Mouse (Mus musculus) ovary, adult 2 months (tissue): Measurements from ENCODE around the gene Gp2. TPM values are rescaled to one million over a fixed set of nuclear protein-coding genes. Genes with fewer than 3 reads are reported as not detected.

ENCODE experiments used
- polyA plus RNA-seq: library from polyadenylated mRNA; depleted of rRNA; stranded (reverse); fragments of >200 nt; gene quantifications from 2 replicates; pipeline ENCODE4 v1.2.3, GENCODE M21; 2012; rRNA removed

Gp2 gene
- not detected in 2 replicates for polyA plus RNA-seq

DNA sequence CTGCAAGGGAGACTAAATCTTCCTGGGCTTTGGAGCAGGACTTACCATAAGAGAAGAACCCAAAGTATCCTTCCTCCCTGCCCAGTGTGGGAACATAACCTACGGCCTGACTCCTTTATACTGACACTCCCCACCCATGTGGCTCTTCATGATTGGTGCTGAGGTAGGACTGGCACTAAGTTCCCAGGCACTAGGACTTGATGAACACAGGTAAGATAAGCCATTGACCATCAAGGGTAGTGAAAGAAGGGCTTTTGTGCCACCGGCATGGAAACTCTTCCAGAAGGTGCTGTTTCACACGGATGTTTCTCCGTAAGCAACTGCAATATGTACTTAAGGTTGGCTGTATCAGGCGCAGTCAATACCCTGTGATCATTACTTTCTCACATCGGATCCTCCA is at the start of gene Gp2:
Gp2 (minus strand) TSS at position 101 of the 400 bp plus-strand sequence.

DNA sequence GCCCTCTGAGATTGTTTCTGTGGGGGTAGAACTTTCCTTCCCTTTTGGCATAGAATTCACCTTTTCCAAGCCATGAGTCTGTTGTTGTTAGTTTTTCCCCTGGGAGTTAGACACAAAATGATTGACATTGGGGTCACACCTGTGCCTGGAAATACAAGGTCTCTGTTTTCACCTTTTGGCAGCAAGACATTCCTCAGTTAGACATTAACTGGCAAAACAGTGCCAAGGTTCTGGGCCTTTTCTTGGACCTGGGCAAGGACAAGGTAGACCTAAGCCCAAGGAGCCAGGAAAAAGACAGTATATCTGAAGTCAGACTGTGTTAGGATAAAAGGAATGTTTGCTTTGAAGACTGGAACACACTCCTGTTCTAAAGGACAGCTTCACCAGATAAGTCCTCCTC is 20.2 kb upstream of the Gp2 start, which contains the start of gene Umod:
Umod (minus strand) TSS at position 27 of the 400 bp plus-strand sequence.

Other genes with a start within 250 kb of the Gp2 start
- 0.35 and 0.46 TPM in 2 replicates for gene Umod, start 20.0 kb upstream of the Gp2 start, polyA plus RNA-seq
- 0.29 and 0.68 TPM in 2 replicates for gene Acsm5, start 60.2 kb upstream of the Gp2 start, polyA plus RNA-seq
- gene Pdilt, start 64.2 kb upstream of the Gp2 start, polyA plus RNA-seq = not detected in 2 replicates
- gene Acsm2, start 95.1 kb upstream of the Gp2 start, polyA plus RNA-seq = not detected in 2 replicates
- 0.17 TPM in 1 of 2 replicates, not detected in the other for gene Acsm1, start 147.7 kb upstream of the Gp2 start, polyA plus RNA-seq
- gene Acsm4, start 230.7 kb upstream of the Gp2 start, polyA plus RNA-seq = not detected in 2 replicates